Mouse (Mus musculus): Measurements from ENCODE around the gene Gtf2f2.
A peak's percentile ranks its signal among the peaks of the same experiment; 100 is the strongest.

Gtf2f2 gene

GRCm38 (mm10) chr14:76010102-76011061 is at the start of gene Gtf2f2:
Gene Gtf2f2, minus strand, starts transcription at chr14:76010865.
- peak; percentile 95 for DNase-seq (ENCODE audit: low spot score)

DNA sequence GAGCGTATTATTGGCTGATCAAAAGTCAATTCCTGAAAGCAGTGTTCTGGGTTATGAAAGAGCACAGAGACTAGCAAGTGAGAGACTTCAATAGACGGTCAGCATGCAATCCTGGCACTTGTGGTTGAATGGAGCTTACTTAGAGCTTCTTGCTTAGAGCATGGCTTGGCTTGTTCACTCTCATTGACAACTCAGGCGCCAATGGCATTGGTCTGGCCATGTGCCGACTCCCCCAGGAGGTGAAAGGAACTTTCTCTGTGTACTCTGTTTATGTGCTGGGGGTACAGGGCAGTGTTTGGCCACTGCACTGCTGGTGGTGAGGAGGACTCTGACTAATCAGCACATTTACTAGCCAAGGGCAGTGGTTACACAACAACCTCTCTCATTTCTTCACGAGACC is 48.8 kb upstream of the Gtf2f2 start:
- DNase-seq (ENCODE audit: low spot score) = no peak

- DNase-seq (ENCODE audit: low spot score) = no peak
Observed at GRCm38 (mm10) chr14:76053726-76054125, 43.1 kb upstream of the Gtf2f2 start.

GRCm38 (mm10) chr14:76051966-76052365 is 41.3 kb upstream of the Gtf2f2 start:
- DNase-seq (ENCODE audit: low spot score) = no peak

DNA sequence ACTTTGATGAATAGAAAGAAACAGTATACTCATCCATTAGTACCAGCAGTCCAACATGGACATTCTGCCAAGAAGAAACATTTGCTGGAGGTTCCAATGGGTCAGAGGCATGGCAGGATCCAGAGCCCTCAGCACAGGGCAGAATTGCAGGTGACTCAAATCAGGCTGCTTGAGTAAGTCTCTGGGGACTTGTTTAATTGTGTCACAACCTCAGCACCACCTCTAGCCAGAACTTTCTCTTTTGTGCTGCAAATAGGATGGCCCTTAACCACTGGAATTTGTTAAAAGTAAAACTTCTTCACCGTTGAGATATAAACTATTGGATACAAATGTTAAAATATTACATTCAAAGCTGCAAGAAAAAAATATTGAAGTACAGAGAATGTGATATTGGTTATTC is 35.1 kb upstream of the Gtf2f2 start:
- DNase-seq (ENCODE audit: low spot score) = no peak

GRCm38 (mm10) chr14:76044164-76044557 is 33.5 kb upstream of the Gtf2f2 start:
- DNase-seq (ENCODE audit: low spot score) = no peak

- DNase-seq (ENCODE audit: low spot score) = no peak
Observed at GRCm38 (mm10) chr14:76043251-76044163, 32.8 kb upstream of the Gtf2f2 start.

DNA sequence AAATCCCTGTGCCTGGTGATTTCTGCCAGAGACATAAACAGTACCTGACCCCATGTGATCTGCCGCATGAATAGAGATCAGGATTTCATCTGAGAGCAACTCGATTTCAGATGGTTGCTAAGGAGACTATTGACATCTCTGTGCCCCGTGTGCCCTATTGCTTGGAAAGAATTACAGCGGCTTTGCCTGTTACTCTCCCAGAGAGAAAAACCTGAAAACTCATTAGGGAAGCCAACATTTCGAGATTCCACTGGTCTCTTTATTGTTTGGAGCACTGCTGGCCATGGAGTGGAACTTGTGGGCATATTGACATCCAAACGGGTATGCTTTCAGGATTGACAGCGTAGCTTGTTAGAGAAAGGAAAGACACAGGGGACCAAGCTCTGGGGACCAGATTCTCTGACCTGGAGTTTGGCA is 22.6 kb upstream of the Gtf2f2 start:
- DNase-seq (ENCODE audit: low spot score) = no peak

DNA sequence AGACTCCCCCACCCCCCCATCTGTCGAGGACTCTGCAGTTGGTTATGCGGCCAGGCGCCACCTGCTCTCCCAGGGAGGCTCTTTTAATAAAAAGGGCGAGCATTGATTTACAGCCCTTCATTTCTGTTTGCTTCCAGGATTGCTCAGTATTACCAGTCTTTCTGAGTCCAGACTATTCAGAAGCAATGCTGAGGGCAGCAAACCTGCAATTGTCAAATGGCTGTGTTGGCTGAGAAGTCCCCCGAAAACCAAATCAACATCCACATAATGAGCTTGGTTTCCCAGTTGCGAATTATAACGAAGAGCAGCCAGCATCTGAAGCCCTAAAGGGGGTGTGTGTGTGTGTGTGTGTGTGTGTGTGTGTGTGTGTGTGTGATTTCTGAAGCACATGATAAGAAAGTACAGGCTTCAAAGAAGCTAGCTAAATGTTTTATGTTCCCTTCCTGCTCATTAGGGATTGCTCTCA is 22.0 kb upstream of the Gtf2f2 start:
- DNase-seq (ENCODE audit: low spot score) = no peak

GRCm38 (mm10) chr14:76031117-76031842 is 20.6 kb upstream of the Gtf2f2 start:
- no peak for DNase-seq (ENCODE audit: low spot score)

DNA sequence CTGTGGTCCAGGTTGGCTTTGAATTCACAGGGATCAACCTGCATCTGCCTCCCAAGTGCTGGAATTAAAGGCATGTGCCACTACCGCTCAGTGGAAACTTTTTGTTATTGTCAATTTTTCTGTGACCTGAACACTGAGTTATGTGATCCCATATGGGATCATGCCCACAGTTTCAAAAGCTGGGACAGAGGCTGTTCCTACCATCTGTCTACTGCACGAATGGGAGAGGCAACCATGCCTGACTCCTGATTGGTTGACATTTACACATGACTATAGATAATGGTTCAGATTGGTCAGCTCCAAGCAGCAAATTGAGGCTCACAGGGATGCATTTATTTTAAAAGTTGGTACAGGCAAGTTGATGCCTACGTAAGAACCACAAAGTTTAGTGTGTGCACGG is 14.0 kb upstream of the Gtf2f2 start:
- DNase-seq (ENCODE audit: low spot score) = no peak

GRCm38 (mm10) chr14:76020927-76021719 is 10.5 kb upstream of the Gtf2f2 start:
- DNase-seq (ENCODE audit: low spot score) = no peak

DNA sequence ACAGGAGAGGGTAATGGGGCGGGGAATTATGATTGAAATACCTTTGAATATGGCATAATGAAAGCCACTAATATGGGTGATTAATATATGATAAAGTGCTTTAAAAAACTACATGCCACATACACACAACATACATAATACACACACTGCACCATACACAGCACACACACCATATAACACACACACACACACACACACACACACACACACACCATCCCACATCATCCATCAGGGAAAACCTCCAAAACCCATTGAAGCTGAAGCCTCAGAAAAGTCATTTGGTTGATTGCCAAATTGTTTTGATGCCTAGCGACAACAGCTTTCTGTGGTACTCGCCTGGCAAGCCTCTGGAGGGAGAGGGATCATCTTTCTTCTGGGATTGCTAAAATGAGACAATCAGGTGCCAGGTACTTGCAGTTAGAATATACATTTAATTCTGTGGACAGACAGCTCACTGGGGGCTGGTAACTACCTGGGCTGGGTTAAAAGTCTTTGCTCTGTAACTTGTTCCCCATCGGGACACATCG is 9.7 kb upstream of the Gtf2f2 start:
- no peak for DNase-seq (ENCODE audit: low spot score)

- DNase-seq (ENCODE audit: low spot score) = no peak
Observed at GRCm38 (mm10) chr14:76017785-76018490, 7.3 kb upstream of the Gtf2f2 start.

DNA sequence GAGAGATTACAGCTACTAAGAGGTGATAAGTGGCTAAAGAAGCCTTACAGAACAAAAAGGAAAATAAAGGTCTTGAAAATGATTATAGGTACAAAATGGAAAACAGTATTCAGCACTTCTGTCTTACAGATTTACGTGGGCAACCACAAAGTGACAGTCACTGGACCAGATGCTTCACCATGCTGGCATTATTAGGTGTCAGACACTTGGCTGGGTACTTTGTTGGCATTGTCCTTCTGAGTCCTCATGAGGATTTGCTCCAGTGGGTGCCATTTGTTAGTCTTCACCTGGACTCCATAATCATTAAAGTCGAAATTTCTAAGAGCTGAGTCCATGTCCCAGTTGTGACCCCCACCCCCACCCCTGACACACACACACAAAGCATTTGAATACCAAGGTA is 3.7 kb upstream of the Gtf2f2 start:
- DNase-seq (ENCODE audit: low spot score) = no peak

DNA sequence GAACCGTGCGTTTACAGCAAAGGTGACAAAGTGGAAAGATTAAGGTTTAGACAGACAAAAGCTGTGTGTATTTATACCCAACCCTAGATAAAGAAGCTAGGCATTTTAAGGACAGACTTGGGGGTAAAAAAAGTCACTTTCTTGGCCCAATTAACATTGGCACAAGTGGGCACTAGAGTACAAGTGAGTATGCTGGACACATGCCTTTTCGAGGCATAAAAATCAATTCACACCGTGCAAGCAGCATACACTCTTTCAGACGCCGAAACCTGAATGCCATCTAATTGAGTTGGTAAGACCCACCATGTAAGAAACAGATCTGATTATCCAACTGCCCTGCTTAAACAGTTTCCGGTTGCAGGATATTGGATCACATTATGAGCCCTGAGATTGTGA is 395 bp upstream of the Gtf2f2 start:
- no peak for DNase-seq (ENCODE audit: low spot score)

DNA sequence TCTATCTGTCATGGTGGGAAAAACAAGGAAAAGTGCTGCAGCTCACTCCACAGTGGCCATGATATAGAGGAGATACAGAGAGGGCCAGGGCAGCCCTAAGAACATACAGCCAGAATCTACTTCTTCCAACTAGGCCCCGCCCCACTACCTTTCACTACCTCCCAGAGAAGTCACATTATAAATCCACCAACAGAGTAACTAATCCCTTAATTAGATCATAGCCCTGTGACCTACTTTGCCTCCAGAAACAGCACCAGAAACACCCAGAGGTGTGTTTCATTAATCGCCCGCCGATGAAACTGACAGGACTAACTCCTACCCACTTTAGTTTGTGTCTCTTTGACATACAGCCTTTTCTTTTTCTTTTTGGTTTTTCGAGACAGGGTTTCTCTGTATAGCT is 1.5 kb downstream of the Gtf2f2 start:
- DNase-seq (ENCODE audit: low spot score) = no peak

DNA sequence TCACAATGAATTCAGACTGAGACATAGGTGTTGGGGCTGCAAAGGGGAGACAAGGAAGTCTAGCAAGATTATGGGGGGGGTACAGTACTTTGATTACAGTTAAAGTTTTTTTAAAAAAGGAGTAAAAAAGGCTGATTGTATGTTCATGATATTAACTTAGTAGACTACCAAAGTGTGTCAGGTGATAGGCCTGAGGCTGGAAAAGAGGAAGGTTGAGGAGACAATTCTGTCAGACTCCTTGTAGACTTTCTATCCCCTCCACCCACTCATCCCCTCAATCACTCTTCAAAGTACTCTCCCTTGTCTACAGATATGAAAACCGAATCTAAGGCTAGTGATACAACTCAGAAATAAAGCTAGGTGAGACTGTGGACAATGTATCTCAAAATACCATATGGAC is 2.5 kb downstream of the Gtf2f2 start:
- DNase-seq (ENCODE audit: low spot score) = no peak

GRCm38 (mm10) chr14:76005011-76005410 is 5.7 kb downstream of the Gtf2f2 start:
- DNase-seq (ENCODE audit: low spot score) = no peak

DNA sequence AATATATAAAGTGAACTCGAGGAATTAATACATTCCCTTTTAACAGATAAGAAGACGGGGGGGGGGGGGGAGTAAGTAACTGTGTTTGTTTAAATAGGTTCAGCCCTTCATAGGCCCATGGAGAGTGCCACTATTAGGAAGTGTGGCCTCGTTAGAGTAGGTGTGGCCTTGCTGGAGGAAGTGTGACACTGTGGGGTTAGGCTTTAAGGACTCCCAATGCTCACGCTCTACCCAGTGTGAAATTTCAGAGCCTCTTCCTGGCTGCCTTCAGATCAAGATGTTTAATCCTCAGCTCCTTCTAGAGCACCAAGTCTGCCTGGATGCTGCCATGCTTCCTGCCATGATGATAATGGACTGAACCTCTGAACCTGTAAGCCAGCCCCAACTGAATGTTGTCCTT is 8.9 kb downstream of the Gtf2f2 start:
- DNase-seq (ENCODE audit: low spot score) = no peak
